Mouse (Mus musculus): Measurements from ENCODE around the gene 2310022A10Rik. TPM values are rescaled to one million over a fixed set of nuclear protein-coding genes. Genes with fewer than 3 reads are reported as not detected.

2310022A10Rik gene
- polyA plus RNA-seq (2014; fragmentation: Nextera tagmentation; extraction: Ambion mirVana) = 17.6 and 18.4 TPM in 2 replicates

GRCm38 (mm10) chr7:27552931-27553513 is at the start of gene 2310022A10Rik, which contains the start of gene Pld3:
TSS of gene 2310022A10Rik (plus strand) at chr7:27553233.
TSS of gene Pld3 (minus strand) at chr7:27553218.
- Histone ChIP-seq H3K4me3 (ENCODE audit: low read depth, low read length) (peak within 1 kb of the TSS; percentile 85), H3K9me3 (ENCODE audit: control insufficient read depth, low read depth, low read length) (no peaks in the 10 kb centered on the region), H3K27me3 (ENCODE audit: control insufficient read depth, insufficient read depth, low read length) (no peaks in the 10 kb centered on the region), H3K9ac (replicated peaks; ENCODE audit: low read depth, low read length) (peak within 1 kb of the TSS; percentile 77), H3K27ac (ENCODE audit: low read length) (no peak within 1 kb of the TSS), H3K4me2 (replicated peaks; ENCODE audit: low read depth, low read length) (peak within 1 kb of the TSS; percentile 88), H3K4me1 (ENCODE audit: control insufficient read depth, insufficient read depth, low read length) (peaks cover 4% of the 10 kb centered on the region; the same call in 1 of the 2 replicates), H3K36me3 (ENCODE audit: control insufficient read depth, insufficient read depth, low read length) (peaks cover 8% of the 10 kb centered on the region; the same call in 1 of the 2 replicates)
- 1% methylated on average over 41 of the region's 41 CpGs for WGBS
- ATAC-seq (ENCODE audit: insufficient number of reproducible peaks, insufficient read depth, low FRiP score, low read depth) = peak; percentile 100

- no peaks in the 10 kb centered on the region for H3K27me3 ChIP-seq (ENCODE audit: control insufficient read depth, insufficient read depth, low read length)
- H3K9me3 ChIP-seq (ENCODE audit: control insufficient read depth, low read depth, low read length) = no peaks in the 10 kb centered on the region
- peak overlapping the region; percentile 96 for H3K27ac ChIP-seq (ENCODE audit: low read length)
- ATAC-seq (ENCODE audit: insufficient number of reproducible peaks, insufficient read depth, low FRiP score, low read depth) = no peak
- no peaks in the 10 kb centered on the region for H3K36me3 ChIP-seq (ENCODE audit: control insufficient read depth, insufficient read depth, low read length)
- H3K4me1 ChIP-seq (ENCODE audit: control insufficient read depth, insufficient read depth, low read length) = peaks cover 5% of the 10 kb centered on the region; the same call in 1 of the 2 replicates
- H3K9ac ChIP-seq (replicated peaks; ENCODE audit: low read depth, low read length) = no peak overlapping the region
- peak overlapping the region; percentile 43 for H3K4me2 ChIP-seq (replicated peaks; ENCODE audit: low read depth, low read length)
- H3K4me3 ChIP-seq (ENCODE audit: low read depth, low read length) = peak overlapping the region; percentile 37; the same call in 1 of the 2 replicates
- 31% methylated on average over 9 of the region's 9 CpGs for WGBS
These were observed 46.2 kb upstream of the 2310022A10Rik start for GRCm38 (mm10) chr7:27506765-27507370.

- H3K36me3 ChIP-seq (ENCODE audit: control insufficient read depth, insufficient read depth, low read length) = no peaks in the 10 kb centered on the region
- peak; percentile 94 for ATAC-seq (ENCODE audit: insufficient number of reproducible peaks, insufficient read depth, low FRiP score, low read depth)
- no peaks in the 10 kb centered on the region for H3K9me3 ChIP-seq (ENCODE audit: control insufficient read depth, low read depth, low read length)
- WGBS = under 1% methylated on average over 53 of the region's 54 CpGs
- H3K4me3 ChIP-seq (ENCODE audit: low read depth, low read length) = peak overlapping the region; percentile 37
- peaks cover 5% of the 10 kb centered on the region; the same call in 1 of the 2 replicates for H3K4me1 ChIP-seq (ENCODE audit: control insufficient read depth, insufficient read depth, low read length)
- H3K4me2 ChIP-seq (replicated peaks; ENCODE audit: low read depth, low read length) = peak overlapping the region; percentile 43
- H3K27me3 ChIP-seq (ENCODE audit: control insufficient read depth, insufficient read depth, low read length) = no peaks in the 10 kb centered on the region
- peak overlapping the region; percentile 51; the same call in 1 of the 2 replicates for H3K9ac ChIP-seq (replicated peaks; ENCODE audit: low read depth, low read length)
- peak overlapping the region; percentile 96 for H3K27ac ChIP-seq (ENCODE audit: low read length)
These were observed 45.1 kb upstream of the 2310022A10Rik start for GRCm38 (mm10) chr7:27507711-27508647.

- Histone ChIP-seq H3K27me3 (ENCODE audit: control insufficient read depth, insufficient read depth, low read length) (no peaks in the 10 kb centered on the region), H3K9ac (replicated peaks; ENCODE audit: low read depth, low read length) (no peak overlapping the region; the same call in 1 of the 2 replicates), H3K9me3 (ENCODE audit: control insufficient read depth, low read depth, low read length) (no peaks in the 10 kb centered on the region), H3K36me3 (ENCODE audit: control insufficient read depth, insufficient read depth, low read length) (no peaks in the 10 kb centered on the region), H3K4me2 (replicated peaks; ENCODE audit: low read depth, low read length) (peak overlapping the region; percentile 43), H3K27ac (ENCODE audit: low read length) (peak overlapping the region; percentile 96), H3K4me3 (ENCODE audit: low read depth, low read length) (peak overlapping the region; percentile 37), H3K4me1 (ENCODE audit: control insufficient read depth, insufficient read depth, low read length) (peaks cover 5% of the 10 kb centered on the region; the same call in 1 of the 2 replicates)
- whole genome bisulfite sequencing = 19% methylated on average over 6 of the region's 6 CpGs
- peak; percentile 64; the same call in 1 of the 2 replicates for ATAC-seq (ENCODE audit: insufficient number of reproducible peaks, insufficient read depth, low FRiP score, low read depth)
These were observed 44.4 kb upstream of the 2310022A10Rik start for GRCm38 (mm10) chr7:27508648-27509005.

- Histone ChIP-seq H3K9ac (replicated peaks; ENCODE audit: low read depth, low read length) (no peak overlapping the region), H3K27ac (ENCODE audit: low read length) (no peak overlapping the region), H3K4me3 (ENCODE audit: low read depth, low read length) (no peak overlapping the region), H3K4me2 (replicated peaks; ENCODE audit: low read depth, low read length) (no peak overlapping the region), H3K27me3 (ENCODE audit: control insufficient read depth, insufficient read depth, low read length) (no peaks in the 10 kb centered on the region), H3K9me3 (ENCODE audit: control insufficient read depth, low read depth, low read length) (no peaks in the 10 kb centered on the region), H3K36me3 (ENCODE audit: control insufficient read depth, insufficient read depth, low read length) (no peaks in the 10 kb centered on the region), H3K4me1 (ENCODE audit: control insufficient read depth, insufficient read depth, low read length) (peaks cover 5% of the 10 kb centered on the region; the same call in 1 of the 2 replicates)
- 92% methylated on average over 2 of the region's 2 CpGs for WGBS
- ATAC-seq (ENCODE audit: insufficient number of reproducible peaks, insufficient read depth, low FRiP score, low read depth) = no peak
These were observed 42.2 kb upstream of the 2310022A10Rik start for GRCm38 (mm10) chr7:27510809-27511208.

- Histone ChIP-seq H3K27me3 (ENCODE audit: control insufficient read depth, insufficient read depth, low read length) (no peaks in the 10 kb centered on the region), H3K4me1 (ENCODE audit: control insufficient read depth, insufficient read depth, low read length) (no peaks in the 10 kb centered on the region), H3K9ac (replicated peaks; ENCODE audit: low read depth, low read length) (no peak overlapping the region), H3K4me3 (ENCODE audit: low read depth, low read length) (no peak overlapping the region), H3K9me3 (ENCODE audit: control insufficient read depth, low read depth, low read length) (0 out of 2 replicates have a peak, but pooled peaks cover 3% of the 10 kb centered on the region), H3K4me2 (replicated peaks; ENCODE audit: low read depth, low read length) (no peak overlapping the region), H3K27ac (ENCODE audit: low read length) (no peak overlapping the region), H3K36me3 (ENCODE audit: control insufficient read depth, insufficient read depth, low read length) (peaks cover 5% of the 10 kb centered on the region)
- ATAC-seq (ENCODE audit: insufficient number of reproducible peaks, insufficient read depth, low FRiP score, low read depth) = no peak
- 70% methylated on average over 9 of the region's 9 CpGs for WGBS
These were observed 38.1 kb upstream of the 2310022A10Rik start for GRCm38 (mm10) chr7:27514961-27515360.

- Histone ChIP-seq H3K9me3 (ENCODE audit: control insufficient read depth, low read depth, low read length) (0 out of 2 replicates have a peak, but pooled peaks cover 3% of the 10 kb centered on the region), H3K4me2 (replicated peaks; ENCODE audit: low read depth, low read length) (no peak overlapping the region), H3K9ac (replicated peaks; ENCODE audit: low read depth, low read length) (no peak overlapping the region), H3K36me3 (ENCODE audit: control insufficient read depth, insufficient read depth, low read length) (peaks cover 5% of the 10 kb centered on the region), H3K4me1 (ENCODE audit: control insufficient read depth, insufficient read depth, low read length) (no peaks in the 10 kb centered on the region), H3K27ac (ENCODE audit: low read length) (no peak overlapping the region), H3K4me3 (ENCODE audit: low read depth, low read length) (no peak overlapping the region), H3K27me3 (ENCODE audit: control insufficient read depth, insufficient read depth, low read length) (no peaks in the 10 kb centered on the region)
- 82% methylated on average over 9 of the region's 9 CpGs for WGBS
- ATAC-seq (ENCODE audit: insufficient number of reproducible peaks, insufficient read depth, low FRiP score, low read depth) = no peak
These were observed 34.7 kb upstream of the 2310022A10Rik start for GRCm38 (mm10) chr7:27518314-27518713.

- no peak overlapping the region for H3K4me3 ChIP-seq (ENCODE audit: low read depth, low read length)
- no peak for ATAC-seq (ENCODE audit: insufficient number of reproducible peaks, insufficient read depth, low FRiP score, low read depth)
- 0 out of 2 replicates have a peak, but pooled peaks cover 3% of the 10 kb centered on the region for H3K9me3 ChIP-seq (ENCODE audit: control insufficient read depth, low read depth, low read length)
- H3K36me3 ChIP-seq (ENCODE audit: control insufficient read depth, insufficient read depth, low read length) = peaks cover 5% of the 10 kb centered on the region
- H3K9ac ChIP-seq (replicated peaks; ENCODE audit: low read depth, low read length) = no peak overlapping the region
- H3K27me3 ChIP-seq (ENCODE audit: control insufficient read depth, insufficient read depth, low read length) = no peaks in the 10 kb centered on the region
- no peaks in the 10 kb centered on the region for H3K4me1 ChIP-seq (ENCODE audit: control insufficient read depth, insufficient read depth, low read length)
- H3K4me2 ChIP-seq (replicated peaks; ENCODE audit: low read depth, low read length) = no peak overlapping the region
- H3K27ac ChIP-seq (ENCODE audit: low read length) = no peak overlapping the region
These were observed 32.9 kb upstream of the 2310022A10Rik start for GRCm38 (mm10) chr7:27520104-27520503.

Measured in stomach, embryonic 14.5 days (tissue).